Mouse (Mus musculus) limb, embryonic 11.5 days (tissue): ENCODE measurements at regions not wholly inside any gene's neighbourhood (a gene's known extent, or its start where the extent isn't known, plus 50 kb on each side); places are given as distances from the start of the nearest gene placed in this dataset.

Experiments
- ATAC-seq: fragments of 200-750 bp; cut with Nextera tagmentation; 2 replicates; pipeline ENCODE4 v1.8.0; 2017; ENCODE audit warnings: low read depth; ENCODE audit not compliant: insufficient number of reproducible peaks, low FRiP score, low TSS enrichment
- DNase-seq: peaks from one replicate; pipeline ENCODE4 v3.0.0-alpha.2; 2015; ENCODE audit warnings: low spot score
- H3K27ac ChIP-seq: fragments of 300-500 bp; sonication (generic); replicated peaks from 2 replicates; pipeline ENCODE4 v1.5.1; 2014; ENCODE audit warnings: low read depth, mild to moderate bottlenecking, low read length
- H3K27me3 ChIP-seq: fragments of 300-500 bp; sonication (generic); 2 replicates; pipeline ENCODE4 v1.6.1; 2014; ENCODE audit warnings: mild to moderate bottlenecking, low read length, mixed read lengths; ENCODE audit not compliant: control insufficient read depth, insufficient read depth
- H3K36me3 ChIP-seq: fragments of 300-500 bp; sonication (generic); 2 replicates; pipeline ENCODE4 v1.6.1; 2014; ENCODE audit warnings: mild to moderate bottlenecking, low read length, moderate library complexity, mixed read lengths; ENCODE audit not compliant: control insufficient read depth, insufficient read depth
- H3K4me1 ChIP-seq: fragments of 300-500 bp; sonication (generic); 2 replicates; pipeline ENCODE4 v1.6.1; 2014; ENCODE audit warnings: low read length, mixed read lengths; ENCODE audit not compliant: control insufficient read depth, insufficient read depth
- H3K4me2 ChIP-seq: fragments of 300-500 bp; sonication (generic); 2 replicates; pipeline ENCODE4 v1.6.1; 2014; ENCODE audit warnings: low read depth, mild to moderate bottlenecking, moderate library complexity; ENCODE audit not compliant: severe bottlenecking
- H3K4me3 ChIP-seq: fragments of 300-500 bp; sonication (generic); 2 replicates; pipeline ENCODE4 v1.5.1; 2014; ENCODE audit warnings: low read depth, low read length
- H3K9ac ChIP-seq: fragments of 300-500 bp; sonication (generic); 2 replicates; pipeline ENCODE4 v1.6.1; 2014; ENCODE audit warnings: mild to moderate bottlenecking, low read length
- H3K9me3 ChIP-seq: fragments of 300-500 bp; sonication (generic); 2 replicates; pipeline ENCODE4 v1.6.1; 2016; ENCODE audit warnings: low read length; ENCODE audit not compliant: control insufficient read depth
- WGBS: fragments of 180-500 bp; shearing (Covaris S2); extraction: QIAGEN DNeasy Blood & Tissue Kit; methylation state at CpG from one replicate; pipeline ENCODE4 v1.1.7; 2014; 5-methylcytosine and 5-hydroxymethylcytosine counted together

GRCm38 (mm10) chr2:124918986-124919761 is 148.8 kb upstream of the Slc24a5 start:
- H3K27ac ChIP-seq = no peak overlapping the region
- H3K27me3 ChIP-seq = no peaks in the 10 kb centered on the region
- H3K4me2 ChIP-seq = no peak overlapping the region
- ATAC-seq = no peak
- H3K9ac ChIP-seq = no peak overlapping the region
- no peaks in the 10 kb centered on the region for H3K36me3 ChIP-seq
- H3K4me3 ChIP-seq = no peak overlapping the region
- H3K4me1 ChIP-seq = no peaks in the 10 kb centered on the region
- H3K9me3 ChIP-seq = no peaks in the 10 kb centered on the region
- 91% methylated on average over 7 of the region's 7 CpGs for WGBS
- no peak for DNase-seq

DNA sequence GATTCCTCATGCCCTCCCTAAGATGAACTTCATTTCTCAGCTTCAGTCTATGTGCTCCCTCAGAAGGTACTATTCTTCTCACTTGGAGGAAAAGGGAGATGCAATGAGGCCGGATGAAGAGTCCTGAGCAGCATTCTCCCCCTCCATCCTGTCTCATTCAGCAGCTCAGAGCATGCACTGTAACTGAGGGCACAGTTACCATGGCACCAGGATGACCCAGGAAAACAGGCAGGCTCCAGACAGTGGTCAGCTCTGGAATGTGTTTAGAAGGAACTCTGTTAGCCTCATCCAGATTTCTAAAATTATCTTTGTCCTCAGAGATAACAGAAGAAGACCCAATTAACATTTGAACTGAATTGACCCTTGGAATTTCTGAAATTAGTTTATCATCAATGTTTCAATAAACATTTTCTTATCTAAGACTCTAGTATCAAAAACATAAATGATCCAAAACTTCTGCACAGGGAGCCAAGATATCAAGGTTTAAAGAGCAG is 148.1 kb upstream of the Slc24a5 start:
- Histone ChIP-seq H3K4me3 (no peak overlapping the region), H3K36me3 (no peaks in the 10 kb centered on the region), H3K4me1 (no peaks in the 10 kb centered on the region), H3K9me3 (no peaks in the 10 kb centered on the region), H3K9ac (no peak overlapping the region), H3K27ac (no peak overlapping the region), H3K27me3 (no peaks in the 10 kb centered on the region), H3K4me2 (no peak overlapping the region)
- ATAC-seq (no peak), DNase-seq (no peak)
- WGBS = 47% methylated on average over 1 of the region's 1 CpGs

DNA sequence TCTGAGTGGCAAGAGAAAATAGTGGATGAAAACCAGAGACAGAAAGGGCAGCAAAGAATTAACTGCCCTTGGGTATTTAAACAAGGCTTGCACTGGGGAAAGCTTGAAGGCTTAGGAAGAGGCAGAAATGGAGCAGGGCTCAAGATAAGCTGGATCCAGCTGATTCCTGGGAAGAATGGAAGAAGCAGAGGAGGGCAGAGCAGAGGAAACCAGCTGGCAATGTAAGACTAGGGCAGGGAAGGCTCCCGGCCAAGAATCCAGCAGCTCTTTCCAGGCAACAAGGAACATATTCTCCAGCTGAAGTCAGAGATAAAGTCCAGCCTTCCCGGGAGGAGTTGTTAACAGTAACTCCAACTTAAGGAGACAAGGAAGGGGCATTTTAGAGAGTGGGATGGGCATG is 147.7 kb upstream of the Slc24a5 start:
- Histone ChIP-seq H3K27ac (no peak overlapping the region), H3K4me2 (no peak overlapping the region), H3K36me3 (no peaks in the 10 kb centered on the region), H3K4me1 (no peaks in the 10 kb centered on the region), H3K4me3 (no peak overlapping the region), H3K9me3 (no peaks in the 10 kb centered on the region), H3K9ac (no peak overlapping the region), H3K27me3 (no peaks in the 10 kb centered on the region)
- no peak for DNase-seq
- 83% methylated on average over 2 of the region's 2 CpGs for WGBS
- ATAC-seq = no peak

DNA sequence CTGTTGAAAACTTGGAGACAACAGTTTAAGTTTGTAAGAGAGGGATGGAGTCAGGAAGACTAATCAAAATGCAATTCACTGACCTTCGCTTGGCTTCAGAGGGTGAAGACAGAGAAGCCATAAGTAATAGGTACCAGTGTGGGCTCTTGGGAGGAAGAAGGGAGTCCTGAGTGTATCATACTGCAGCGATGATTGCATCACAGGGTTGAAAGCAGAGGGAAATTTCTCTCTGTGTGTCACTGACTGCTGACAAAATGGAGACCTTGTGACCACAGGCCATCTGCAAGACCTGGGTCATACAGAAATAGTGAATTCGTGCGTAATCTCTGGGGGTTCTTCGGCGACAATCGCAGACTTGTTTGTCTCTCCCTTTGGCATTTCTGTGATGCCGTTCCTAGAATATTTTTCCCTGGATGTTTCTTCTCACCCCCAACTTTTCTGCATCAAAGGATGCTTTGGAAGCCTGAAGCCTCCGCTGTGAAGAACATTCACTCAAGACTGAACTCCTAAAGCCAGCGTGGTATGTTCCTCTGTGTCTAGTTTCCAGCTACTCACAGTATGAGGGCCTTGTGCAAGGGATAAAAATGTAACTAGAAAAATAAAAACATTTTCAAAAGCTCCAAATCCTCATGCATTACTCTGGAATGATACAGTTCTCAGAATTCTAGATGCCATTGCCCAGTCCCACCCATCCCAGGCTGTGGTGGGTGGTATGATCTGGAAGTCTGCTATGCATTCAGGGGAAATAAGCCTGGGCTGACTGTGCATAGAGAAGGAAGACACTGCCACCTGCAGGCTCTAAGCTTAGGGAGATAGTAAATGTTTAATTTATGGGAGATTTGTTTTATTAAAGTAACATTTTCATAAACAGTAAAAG is 139.8 kb upstream of the Slc24a5 start:
- WGBS = 92% methylated on average over 10 of the region's 10 CpGs
- Histone ChIP-seq H3K27ac (no peak overlapping the region), H3K9ac (no peak overlapping the region), H3K4me1 (peaks cover 8% of the 10 kb centered on the region; the same call in 1 of the 2 replicates), H3K4me2 (no peak overlapping the region), H3K4me3 (no peak overlapping the region), H3K9me3 (no peaks in the 10 kb centered on the region), H3K36me3 (no peaks in the 10 kb centered on the region), H3K27me3 (no peaks in the 10 kb centered on the region)
- no peak for ATAC-seq
- DNase-seq = peak; percentile 37

DNA sequence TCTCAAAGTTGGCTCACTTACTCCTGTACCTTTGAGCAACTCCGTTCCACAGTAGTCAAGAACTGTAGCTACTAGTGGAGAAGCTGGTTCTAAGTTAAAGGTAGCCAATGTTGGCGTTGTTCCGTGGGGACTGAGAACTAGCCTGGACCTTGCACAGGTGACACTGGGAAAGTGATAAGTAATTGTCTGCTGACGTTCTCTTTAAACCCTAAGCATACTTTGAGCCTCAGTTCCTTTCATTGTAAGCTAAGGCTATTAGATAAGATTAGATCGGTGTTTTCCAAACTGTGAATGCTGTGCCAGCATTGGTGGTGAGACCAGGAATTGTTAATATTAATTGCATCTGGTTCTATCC is 139.2 kb upstream of the Slc24a5 start:
- Histone ChIP-seq H3K36me3 (no peaks in the 10 kb centered on the region), H3K27ac (no peak overlapping the region), H3K27me3 (no peaks in the 10 kb centered on the region), H3K4me2 (no peak overlapping the region), H3K9ac (no peak overlapping the region), H3K4me1 (peaks cover 8% of the 10 kb centered on the region; the same call in 1 of the 2 replicates), H3K9me3 (no peaks in the 10 kb centered on the region), H3K4me3 (no peak overlapping the region)
- DNase-seq = no peak
- ATAC-seq = no peak
- 86% methylated on average over 5 of the region's 5 CpGs for WGBS

DNA sequence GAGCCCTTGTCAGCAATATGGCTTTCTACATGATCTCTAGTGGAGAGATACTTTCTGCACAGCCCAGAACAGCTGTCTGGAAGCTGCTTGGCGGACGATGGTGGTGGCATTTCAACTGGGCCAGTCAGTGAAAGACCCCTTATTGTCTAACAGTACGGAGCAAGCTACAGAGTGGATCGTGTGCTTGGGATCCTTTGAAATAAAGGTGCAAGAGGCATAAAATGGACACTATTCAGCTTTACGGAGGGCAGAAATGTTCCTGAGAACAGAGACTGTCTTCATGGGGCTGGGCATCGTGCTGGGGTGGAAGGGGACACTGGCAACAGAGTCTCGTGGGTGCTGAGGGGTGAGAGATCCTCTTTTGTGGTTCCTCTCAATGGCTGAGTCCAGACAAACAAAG is 137.2 kb upstream of the Slc24a5 start:
- peaks cover 8% of the 10 kb centered on the region; the same call in 1 of the 2 replicates for H3K4me1 ChIP-seq
- WGBS = 84% methylated on average over 7 of the region's 7 CpGs
- H3K27ac ChIP-seq = no peak overlapping the region
- no peak overlapping the region for H3K4me2 ChIP-seq
- H3K4me3 ChIP-seq = no peak overlapping the region
- H3K9ac ChIP-seq = 0 out of 2 replicates have a peak overlapping the region, but pooled peaks have one; percentile 7
- H3K27me3 ChIP-seq = no peaks in the 10 kb centered on the region
- ATAC-seq (no peak), DNase-seq (no peak)
- H3K9me3 ChIP-seq = no peaks in the 10 kb centered on the region
- H3K36me3 ChIP-seq = no peaks in the 10 kb centered on the region

DNA sequence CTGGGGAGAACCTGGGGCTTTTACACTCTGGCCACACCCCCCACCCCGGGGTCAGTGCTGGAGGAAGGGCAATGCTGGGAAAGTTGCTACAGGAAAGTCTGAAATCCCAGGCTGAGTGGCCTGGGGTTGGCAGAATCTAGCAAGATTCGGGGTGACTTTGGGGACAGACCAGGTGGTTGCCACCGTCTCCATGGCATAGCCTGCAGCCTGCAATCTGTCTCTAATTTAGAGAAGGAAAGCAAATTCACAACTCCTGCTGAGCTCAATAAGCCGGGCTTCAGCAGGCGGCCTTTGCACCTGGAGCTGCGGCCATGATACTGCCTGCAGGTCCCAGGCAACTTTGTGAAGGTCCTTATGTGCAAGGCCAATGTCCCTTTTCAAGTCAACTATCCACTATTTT is 135.4 kb upstream of the Slc24a5 start:
- H3K36me3 ChIP-seq = no peaks in the 10 kb centered on the region
- ATAC-seq (no peak), DNase-seq (peak; percentile 41)
- peaks cover 8% of the 10 kb centered on the region; the same call in 1 of the 2 replicates for H3K4me1 ChIP-seq
- no peak overlapping the region for H3K4me2 ChIP-seq
- no peak overlapping the region for H3K4me3 ChIP-seq
- no peaks in the 10 kb centered on the region for H3K27me3 ChIP-seq
- H3K9ac ChIP-seq = no peak overlapping the region
- H3K27ac ChIP-seq = no peak overlapping the region
- no peaks in the 10 kb centered on the region for H3K9me3 ChIP-seq
- WGBS = 27% methylated on average over 6 of the region's 6 CpGs

DNA sequence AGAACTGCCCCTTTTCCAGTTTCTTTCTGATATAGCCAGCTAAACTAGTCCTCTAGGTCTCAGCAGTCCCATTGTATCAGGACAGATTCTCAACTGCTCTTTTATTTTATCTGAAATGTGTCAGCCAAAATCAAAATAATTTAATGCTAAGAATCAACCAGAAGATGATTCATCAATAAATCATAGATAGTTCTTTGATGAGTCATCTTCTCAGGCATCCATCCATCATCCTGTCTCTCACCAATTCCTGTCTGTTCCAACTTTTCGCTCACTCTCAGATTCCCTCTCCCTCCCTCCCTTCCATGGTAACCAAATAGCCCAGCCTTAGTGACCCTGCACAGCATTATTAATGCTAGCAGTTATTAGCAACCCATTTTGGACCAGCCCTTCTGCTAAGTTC is 134.0 kb upstream of the Slc24a5 start:
- no peak for ATAC-seq
- WGBS = 85% methylated on average over 1 of the region's 1 CpGs
- no peak overlapping the region for H3K4me2 ChIP-seq

More for the DNA sequence above, 134.0 kb upstream of the Slc24a5 start:
- H3K4me1 ChIP-seq = peaks cover 8% of the 10 kb centered on the region; the same call in 1 of the 2 replicates
- H3K27me3 ChIP-seq = no peaks in the 10 kb centered on the region
- H3K4me3 ChIP-seq = no peak overlapping the region
- no peak overlapping the region for H3K27ac ChIP-seq
- H3K9me3 ChIP-seq = no peaks in the 10 kb centered on the region
- no peak overlapping the region for H3K9ac ChIP-seq
- no peaks in the 10 kb centered on the region for H3K36me3 ChIP-seq
- DNase-seq = no peak
